Mouse (Mus musculus) Muller cell, postnatal 12 days (primary cell): ENCODE results near the gene Grin2a.
A peak's percentile ranks its signal among the peaks of the same experiment; 100 is the strongest.
"Not testable (repeated sequence)": the region's sequence is repeated elsewhere in the genome, so short reads cannot be mapped to it uniquely, and the experiment has no call there.

Experiments
- DNase-seq: peaks from one replicate; pipeline ENCODE4 v3.0.0-alpha.2; 2015; ENCODE audit errors: inconsistent ontology term

The Grin2a gene

GRCm38 (mm10) chr16:9625652-9626444, 369.5 kb downstream of the Grin2a start:
- no peak for DNase-seq

GRCm38 (mm10) chr16:9624346-9624745, 371.0 kb downstream of the Grin2a start:
- no peak for DNase-seq

GRCm38 (mm10) chr16:9618206-9618605, 377.2 kb downstream of the Grin2a start:
- DNase-seq = no peak

DNA sequence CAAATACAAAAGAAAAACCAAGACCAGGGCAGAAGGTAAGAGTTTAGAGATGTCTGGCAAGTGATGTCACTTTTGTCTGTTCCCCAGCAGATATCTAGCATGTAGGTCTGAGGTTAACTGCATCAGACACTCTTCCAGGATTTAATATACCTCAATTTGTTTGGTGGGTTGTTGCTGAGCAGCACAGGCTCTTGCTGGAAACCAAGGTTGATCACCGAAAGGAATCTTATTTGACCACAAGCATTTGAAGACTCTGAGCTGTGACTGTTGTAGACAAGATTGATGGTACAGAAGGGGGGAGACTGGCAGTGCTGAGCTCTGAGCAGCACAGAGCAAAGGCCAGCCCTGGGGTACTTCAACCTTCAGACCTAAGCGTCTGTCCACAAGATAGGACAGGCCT, 378.1 kb downstream of the Grin2a start:
- DNase-seq = no peak

DNA sequence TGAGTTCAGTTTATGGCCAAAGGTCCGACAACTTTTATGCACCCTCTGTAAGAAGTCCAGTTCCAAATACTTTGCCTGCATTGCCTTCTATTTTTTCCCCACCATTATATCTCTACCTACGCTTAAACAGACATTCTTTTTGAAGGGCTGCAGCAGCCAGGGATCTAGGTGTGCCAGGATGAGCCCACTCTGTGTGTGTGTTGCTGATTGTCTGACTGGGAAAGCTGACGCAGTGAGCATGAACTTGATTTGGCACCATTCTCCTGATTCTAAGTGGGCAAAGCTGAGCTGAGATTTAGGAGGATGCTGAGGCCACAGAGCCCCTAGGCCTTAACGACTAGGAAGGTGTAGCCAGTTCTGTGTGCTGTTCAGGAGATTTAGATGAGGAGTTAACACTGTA, 378.6 kb downstream of the Grin2a start:
- no peak for DNase-seq

DNA sequence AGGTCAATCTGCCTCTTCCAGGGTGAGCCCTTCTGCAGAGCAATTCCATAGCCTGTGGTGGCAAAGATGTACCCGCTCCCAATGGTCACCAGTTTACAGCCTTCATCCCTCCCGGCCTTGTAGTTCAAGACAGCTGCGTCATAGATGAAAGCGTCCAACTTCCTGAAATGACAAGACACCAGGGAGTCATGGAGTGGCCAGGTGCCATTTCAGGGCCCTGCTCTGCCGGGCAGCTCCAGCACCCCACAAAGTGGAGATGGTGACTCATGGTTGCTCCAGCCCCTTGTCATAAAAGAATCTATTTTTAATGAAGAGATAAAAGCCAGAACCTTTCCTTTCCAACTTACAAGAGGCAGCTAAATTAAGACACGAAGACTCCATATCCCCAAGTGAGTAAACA, 382.8 kb downstream of the Grin2a start:
- not testable (repeated sequence) for DNase-seq

GRCm38 (mm10) chr16:9607432-9607831, 387.9 kb downstream of the Grin2a start:
- DNase-seq = no peak

- DNase-seq = no peak
Measured at GRCm38 (mm10) chr16:9603983-9604382, 391.4 kb downstream of the Grin2a start.

- no peak for DNase-seq
Measured at GRCm38 (mm10) chr16:9602579-9602978, 392.8 kb downstream of the Grin2a start.

DNA sequence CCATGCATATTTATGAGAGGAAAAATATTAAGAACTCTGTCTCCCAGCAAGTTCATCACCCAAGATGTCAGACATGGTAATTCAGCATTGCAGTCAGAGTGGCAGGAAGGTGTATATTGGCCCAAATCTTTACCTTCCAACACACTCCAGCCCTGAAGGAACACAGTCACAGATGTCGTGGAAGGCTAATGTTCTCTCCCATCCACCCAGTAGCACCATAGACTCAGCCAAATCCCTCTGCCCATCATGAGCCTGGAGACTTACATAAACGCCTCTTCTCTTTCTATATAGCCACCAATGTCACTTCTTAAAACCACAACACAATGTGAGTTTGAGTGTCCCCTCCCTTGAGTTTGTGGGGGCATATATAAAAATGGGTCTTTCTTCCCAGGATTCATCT, 406.2 kb downstream of the Grin2a start:
- no peak for DNase-seq

DNA sequence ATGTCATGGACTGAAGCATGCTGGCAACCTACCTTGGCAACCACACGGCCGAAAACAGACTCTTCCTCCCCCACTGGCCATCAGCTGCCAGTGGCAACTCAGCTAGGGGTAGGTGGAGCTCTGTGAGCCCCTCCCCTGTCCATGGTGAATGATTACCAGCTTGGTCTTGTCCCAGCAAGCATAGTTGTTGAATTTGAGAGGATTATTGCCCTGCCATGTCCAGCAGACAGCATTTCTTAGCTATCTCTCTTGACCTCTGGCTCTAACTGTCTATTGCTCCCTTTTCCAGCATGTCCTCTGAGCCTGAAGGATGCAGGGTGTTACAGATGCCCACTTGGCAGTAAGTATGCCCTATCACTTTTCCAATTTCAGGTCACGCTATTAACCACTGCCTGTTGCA, 406.9 kb downstream of the Grin2a start:
- DNase-seq = no peak

DNA sequence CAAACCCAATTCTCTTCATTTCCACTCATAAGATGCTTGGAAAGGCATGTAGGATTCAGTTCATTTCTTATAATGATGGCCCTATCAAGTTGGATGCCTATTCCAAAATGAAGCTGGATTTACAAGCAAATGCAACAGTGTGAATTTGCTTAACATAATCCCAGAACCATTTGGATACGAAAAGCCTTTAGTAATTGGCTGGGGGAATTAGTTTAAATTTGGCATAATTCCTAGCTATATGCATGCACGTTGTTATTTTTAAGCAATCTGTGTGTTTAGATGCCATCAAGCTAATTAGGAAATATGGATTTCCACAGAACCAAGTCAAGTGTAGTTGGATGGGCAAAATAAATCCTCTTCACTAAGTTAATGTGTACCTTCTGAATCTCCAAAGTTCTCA, 411.4 kb downstream of the Grin2a start:
- DNase-seq = no peak

DNA sequence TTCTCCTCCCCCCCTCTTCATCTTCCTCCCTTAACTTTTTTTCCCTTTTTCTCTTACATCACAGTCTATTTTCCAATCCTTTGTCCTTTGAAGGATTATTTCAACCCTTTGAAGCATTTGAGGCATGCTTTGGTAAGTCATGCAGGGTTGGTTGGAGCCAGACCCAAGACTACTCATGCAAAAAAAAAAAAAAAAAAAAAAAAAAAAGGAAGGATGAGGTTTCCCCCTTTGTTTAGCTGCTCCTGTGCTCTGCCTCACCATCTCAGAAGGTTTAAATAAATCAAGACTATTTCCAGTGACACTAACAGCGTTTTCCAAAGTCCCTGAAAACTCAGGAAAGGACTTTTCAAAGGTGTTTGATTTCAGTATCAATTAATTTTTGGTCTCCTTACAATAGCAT, 423.6 kb downstream of the Grin2a start:
- DNase-seq = peak; percentile 7

DNA sequence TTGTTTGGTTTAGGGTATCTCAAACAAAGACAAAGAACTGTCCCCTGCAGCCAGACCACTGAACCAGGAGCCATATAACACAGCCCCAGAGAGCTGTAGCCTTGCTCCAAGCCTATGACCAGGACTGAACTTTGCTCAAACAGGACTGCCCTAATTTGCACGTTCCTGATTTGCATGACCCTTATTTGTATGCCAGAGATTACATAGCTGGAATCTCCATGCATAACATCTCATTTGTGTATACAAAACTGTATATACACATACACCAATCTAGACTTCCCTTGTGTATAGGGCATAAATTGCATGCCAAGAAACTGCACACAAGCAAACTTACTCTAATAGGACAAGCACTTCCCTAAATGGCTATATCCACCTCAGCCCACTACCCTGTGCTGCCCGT, 428.1 kb downstream of the Grin2a start:
- no peak for DNase-seq

- DNase-seq = no peak
Measured at GRCm38 (mm10) chr16:9561816-9562215, 433.5 kb downstream of the Grin2a start.

GRCm38 (mm10) chr16:9535196-9535595, 460.2 kb downstream of the Grin2a start:
- no peak for DNase-seq

- no peak for DNase-seq
Measured at GRCm38 (mm10) chr16:9533564-9534332, 461.6 kb downstream of the Grin2a start.

DNA sequence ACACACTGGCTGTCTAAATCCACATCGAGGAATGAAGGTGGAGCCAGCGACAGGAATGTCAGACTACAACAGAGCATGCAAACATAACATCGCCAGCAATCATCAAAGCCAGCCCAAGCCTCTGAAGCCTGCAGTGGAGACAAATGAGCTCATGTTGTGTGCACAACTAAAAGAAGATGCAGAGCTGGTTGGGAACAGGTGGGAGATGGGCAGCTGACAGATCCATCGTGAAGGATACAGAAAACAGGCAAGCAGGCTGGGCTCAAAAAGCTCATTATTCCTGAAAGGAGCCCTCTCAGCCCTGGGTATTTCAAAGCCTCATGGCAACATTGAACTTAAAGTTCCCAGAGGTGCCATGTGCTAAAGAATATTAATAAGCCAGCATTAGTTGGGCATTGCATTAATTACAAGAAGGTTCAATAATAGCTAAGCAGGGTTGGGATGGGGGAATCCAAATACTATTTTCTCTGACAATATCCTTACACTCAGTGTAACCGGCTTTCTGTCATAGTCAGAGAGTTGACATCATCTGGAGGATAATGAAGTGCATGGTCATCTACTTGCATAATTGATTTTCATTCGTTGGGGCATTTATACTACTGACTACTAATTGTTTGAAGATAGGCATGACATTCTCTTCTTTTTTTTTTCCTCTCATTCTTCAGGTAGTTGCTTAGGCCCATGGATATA, 462.4 kb downstream of the Grin2a start:
- DNase-seq = no peak

GRCm38 (mm10) chr16:9527214-9527613, 468.1 kb downstream of the Grin2a start:
- DNase-seq = no peak

DNA sequence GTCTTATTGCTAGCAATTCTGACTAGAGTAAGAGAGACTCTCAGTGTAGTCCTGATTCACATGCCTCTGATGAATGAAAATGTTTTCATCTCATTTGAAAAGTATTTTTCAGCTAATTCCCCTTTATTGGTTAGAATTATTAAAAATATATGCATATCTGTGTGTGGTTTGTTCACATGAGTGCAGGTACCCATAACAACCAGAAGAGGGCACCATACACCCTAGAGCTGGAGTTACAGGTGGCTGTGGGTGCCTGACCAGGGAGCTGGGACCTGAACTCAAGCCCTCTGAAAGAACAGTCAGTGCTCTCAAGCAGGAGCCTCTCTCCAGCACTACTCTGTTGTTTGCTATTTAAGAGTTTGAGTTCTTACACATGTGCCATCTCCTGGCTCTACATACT, 472.0 kb downstream of the Grin2a start:
- DNase-seq = no peak
